Mouse (Mus musculus) brain, adult 2 months (tissue): Measurements from ENCODE around the gene Olfr119.
"Not testable (repeated sequence)": the region's sequence is repeated elsewhere in the genome, so short reads cannot be mapped to it uniquely, and the experiment has no call there.

Experiments used
- DNase-seq: peaks from one replicate; pipeline ENCODE4 v3.0.0; 2011; ENCODE audit warnings: low read depth, low spot score

The Olfr119 gene

DNA sequence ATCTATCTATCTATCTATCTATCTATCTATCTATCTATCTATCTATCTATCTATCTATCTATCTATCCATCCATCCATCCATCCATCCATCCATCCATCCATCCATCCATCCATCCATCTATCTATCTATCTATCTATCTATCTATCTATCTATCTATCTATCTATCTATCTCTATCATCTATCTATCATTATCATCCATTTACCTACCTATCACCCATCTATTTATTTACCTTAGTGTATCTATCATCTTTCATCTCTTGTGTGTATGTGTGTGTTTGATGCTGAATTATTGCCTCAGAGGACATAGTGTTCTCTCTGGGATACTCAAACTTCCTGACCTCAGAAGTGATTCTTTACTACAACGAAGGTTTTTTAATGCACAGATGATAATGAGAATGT is at the start of gene Olfr119:
Gene Olfr119, plus strand, starts transcription at position 301 of the 400 bp plus-strand sequence.
- not testable (repeated sequence) for DNase-seq

GRCm38 (mm10) chr17:37663682-37664081 is 32.7 kb upstream of the Olfr119 start, which contains the start of gene Olfr117:
Gene Olfr117 (minus strand): TSS chr17:37663782.
- no peak for DNase-seq

DNA sequence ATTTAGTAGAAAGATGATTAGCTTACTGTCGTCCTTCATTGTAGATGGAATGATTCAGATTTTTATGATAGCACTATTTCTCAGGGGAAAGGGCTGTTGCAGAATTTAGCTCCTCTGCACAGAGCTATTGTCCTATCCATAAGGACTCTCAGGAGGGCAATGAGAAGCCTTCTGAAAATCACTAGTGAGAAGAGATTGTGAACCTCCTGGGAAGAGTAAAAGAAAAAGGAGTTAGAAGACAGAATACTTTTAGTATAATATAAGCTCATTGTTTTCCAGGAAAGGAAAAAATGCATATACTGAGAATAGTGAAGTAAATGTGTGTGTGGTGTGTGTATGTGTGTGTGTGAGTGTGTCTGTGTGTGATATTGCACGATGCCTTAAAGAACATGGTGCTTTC is 29.7 kb upstream of the Olfr119 start, which contains the start of gene Olfr118:
Gene Olfr118, plus strand, starts transcription at position 301 of the 400 bp plus-strand sequence.
- no peak for DNase-seq

GRCm38 (mm10) chr17:37721508-37721907 is 25.1 kb downstream of the Olfr119 start, which contains the start of gene Olfr120:
Gene Olfr120 (plus strand): TSS chr17:37721808.
- DNase-seq, result no peak

GRCm38 (mm10) chr17:37738070-37738469 is 41.7 kb downstream of the Olfr119 start:
- peak; percentile 3 for DNase-seq
